Mouse (Mus musculus) hindbrain, postnatal 0 days (tissue): ENCODE measurements around the gene Kifc3. TPM values are rescaled to one million over a fixed set of nuclear protein-coding genes. Genes with fewer than 3 reads are reported as not detected.

ENCODE experiments used
- ATAC-seq: fragments of 200-750 bp; cut with Nextera tagmentation; 2 replicates; pipeline ENCODE4 v1.8.0; 2017; ENCODE audit warnings: mild to moderate bottlenecking, moderate TSS enrichment, moderate library complexity
- DNase-seq: peaks from one replicate; pipeline ENCODE4 v3.0.0-alpha.2; 2015; ENCODE audit warnings: low spot score
- H3K27ac ChIP-seq: fragments of 300-500 bp; sonication (generic); 2 replicates; pipeline ENCODE4 v1.5.1; 2014; ENCODE audit warnings: mild to moderate bottlenecking
- H3K27me3 ChIP-seq: fragments of 300-500 bp; sonication (generic); 2 replicates; pipeline ENCODE4 v1.6.1; 2014; ENCODE audit warnings: low read length, mixed read lengths; ENCODE audit not compliant: insufficient read depth
- H3K36me3 ChIP-seq: fragments of 300-500 bp; sonication (generic); 2 replicates; pipeline ENCODE4 v1.6.1; 2014; ENCODE audit warnings: low read length, mixed read lengths; ENCODE audit not compliant: insufficient read depth
- H3K4me1 ChIP-seq: fragments of 300-500 bp; sonication (generic); 2 replicates; pipeline ENCODE4 v1.6.1; 2014; ENCODE audit warnings: antibody characterized with exemption, low read length, mixed read lengths; ENCODE audit not compliant: insufficient read depth
- H3K4me2 ChIP-seq: fragments of 300-500 bp; sonication (generic); 2 replicates; pipeline ENCODE4 v1.6.1; 2014; ENCODE audit warnings: low read depth, mild to moderate bottlenecking, low read length, moderate library complexity, mixed read lengths
- H3K4me3 ChIP-seq: fragments of 300-500 bp; sonication (generic); 2 replicates; pipeline ENCODE4 v1.5.1; 2014; ENCODE audit warnings: low read length
- H3K9ac ChIP-seq: fragments of 300-500 bp; sonication (generic); replicated peaks from 2 replicates; pipeline ENCODE4 v1.6.1; 2014; ENCODE audit warnings: mild to moderate bottlenecking, low read length, moderate library complexity, mixed read lengths
- H3K9me3 ChIP-seq: fragments of 300-500 bp; sonication (generic); 2 replicates; pipeline ENCODE4 v1.6.1; 2016; ENCODE audit warnings: low read length, mixed read lengths
- CTCF ChIP-seq: IDR thresholded peaks from 2 replicates; pipeline ENCODE4 v1.5.1; 2016; ENCODE audit warnings: antibody characterized with exemption, control low read depth, low read depth
- WGBS: fragments of 180-500 bp; shearing (Covaris S2); extraction: QIAGEN DNeasy Blood & Tissue Kit; methylation state at CpG from one replicate; pipeline ENCODE4 v1.1.7; 2014; 5-methylcytosine and 5-hydroxymethylcytosine counted together
- polyA plus RNA-seq: library from polyadenylated mRNA; unstranded; fragments of >200 nt; fragmentation: Nextera tagmentation; extraction: Ambion mirVana; gene quantifications from 2 replicates; pipeline ENCODE4 v1.2.1, GENCODE M21; 2015
- total RNA-seq: library from RNA; depleted of rRNA; stranded (reverse); fragments of >200 nt; gene quantifications from 2 replicates; pipeline ENCODE4 v1.2.3, GENCODE M21; 2014

Gene Kifc3
- total and polyA plus RNA-seq, 2 experiments from 2014 or later, result 29.0 to 50.2 TPM

DNA sequence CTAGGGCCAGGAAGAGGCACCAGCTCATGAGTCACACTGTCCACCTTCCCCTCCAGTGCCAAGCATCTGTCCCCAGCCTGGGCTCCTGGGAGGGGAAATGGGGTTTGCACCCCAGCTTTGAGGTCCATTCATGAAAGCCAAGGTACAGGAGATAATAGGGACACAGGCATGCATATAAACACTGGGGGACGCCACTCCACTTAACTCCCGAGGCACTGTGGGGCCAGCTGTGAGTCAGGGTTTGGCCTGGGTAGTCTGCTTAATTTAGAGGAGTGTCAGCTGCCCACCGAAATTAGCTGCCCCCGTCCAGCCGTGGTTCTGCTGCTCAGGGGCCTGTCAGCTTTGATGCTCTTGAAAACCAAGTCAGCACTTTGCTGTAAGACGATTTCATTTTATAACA, 39.8 kb downstream of the Kifc3 start:
- DNase-seq (no peak), ATAC-seq (no peak)
- Histone ChIP-seq H3K4me1 (no peaks in the 10 kb centered on the region), H3K36me3 (no peaks in the 10 kb centered on the region), H3K9me3 (no peaks in the 10 kb centered on the region), H3K4me3 (no peak overlapping the region), H3K27ac (no peak overlapping the region), H3K4me2 (no peak overlapping the region), H3K27me3 (no peaks in the 10 kb centered on the region), H3K9ac (no peak overlapping the region)
- WGBS, result 46% methylated on average over 6 of the region's 6 CpGs
- TF ChIP-seq CTCF, result no peak

DNA sequence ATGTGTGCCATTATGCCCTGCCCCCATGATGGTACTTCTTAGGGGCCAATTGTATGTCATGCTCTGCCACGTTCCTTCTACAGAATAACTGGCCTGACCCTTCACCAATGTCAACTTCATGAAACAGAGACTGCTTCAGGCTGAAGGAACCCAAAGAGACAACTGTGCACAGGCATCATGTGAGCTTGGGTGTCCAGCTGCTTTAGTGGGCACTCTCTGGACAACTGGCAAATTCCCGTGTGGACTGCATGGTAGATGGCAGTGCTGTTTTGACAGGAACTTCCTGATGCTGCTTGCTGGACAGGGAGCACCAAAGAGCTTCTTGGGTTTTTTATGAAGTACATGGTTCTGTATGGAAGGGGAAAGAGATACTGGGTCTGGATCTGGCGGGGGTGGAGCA, 43.3 kb downstream of the Kifc3 start:
- Histone ChIP-seq H3K27me3 (no peaks in the 10 kb centered on the region), H3K4me2 (no peak overlapping the region), H3K27ac (no peak overlapping the region), H3K4me1 (no peaks in the 10 kb centered on the region), H3K4me3 (no peak overlapping the region), H3K36me3 (no peaks in the 10 kb centered on the region), H3K9me3 (no peaks in the 10 kb centered on the region), H3K9ac (no peak overlapping the region)
- 87% methylated on average over 3 of the region's 3 CpGs for WGBS
- TF ChIP-seq CTCF, result no peak
- ATAC-seq (no peak), DNase-seq (no peak)

- H3K27ac ChIP-seq, result no peak overlapping the region
- no peak overlapping the region for H3K4me2 ChIP-seq
- ATAC-seq, result no peak
- no peaks in the 10 kb centered on the region for H3K36me3 ChIP-seq
- no peak for TF ChIP-seq CTCF
- no peaks in the 10 kb centered on the region for H3K9me3 ChIP-seq
- no peak for DNase-seq
- no peak overlapping the region for H3K9ac ChIP-seq
- H3K27me3 ChIP-seq, result no peaks in the 10 kb centered on the region
- H3K4me1 ChIP-seq, result no peaks in the 10 kb centered on the region
- no peak overlapping the region for H3K4me3 ChIP-seq
- 80% methylated on average over 8 of the region's 8 CpGs for WGBS
Measured at GRCm38 (mm10) chr8:95158654-95159053, 44.0 kb downstream of the Kifc3 start.

GRCm38 (mm10) chr8:95157145-95157544, 45.5 kb downstream of the Kifc3 start:
- Histone ChIP-seq H3K4me3 (no peak overlapping the region), H3K9ac (no peak overlapping the region), H3K27ac (no peak overlapping the region), H3K27me3 (no peaks in the 10 kb centered on the region), H3K4me1 (no peaks in the 10 kb centered on the region), H3K36me3 (no peaks in the 10 kb centered on the region), H3K4me2 (no peak overlapping the region), H3K9me3 (no peaks in the 10 kb centered on the region)
- DNase-seq (no peak), ATAC-seq (no peak)
- no peak for TF ChIP-seq CTCF
- 64% methylated on average over 3 of the region's 3 CpGs for WGBS

- no peak overlapping the region for H3K4me3 ChIP-seq
- H3K9me3 ChIP-seq, result no peaks in the 10 kb centered on the region
- H3K9ac ChIP-seq, result no peak overlapping the region
- H3K4me2 ChIP-seq, result no peak overlapping the region
- DNase-seq, result no peak
- no peak overlapping the region for H3K27ac ChIP-seq
- no peaks in the 10 kb centered on the region for H3K36me3 ChIP-seq
- no peaks in the 10 kb centered on the region for H3K27me3 ChIP-seq
- no peaks in the 10 kb centered on the region for H3K4me1 ChIP-seq
- 88% methylated on average over 6 of the region's 6 CpGs for WGBS
- TF ChIP-seq CTCF, result no peak
- no peak for ATAC-seq
Measured at GRCm38 (mm10) chr8:95156108-95156507, 46.5 kb downstream of the Kifc3 start.

DNA sequence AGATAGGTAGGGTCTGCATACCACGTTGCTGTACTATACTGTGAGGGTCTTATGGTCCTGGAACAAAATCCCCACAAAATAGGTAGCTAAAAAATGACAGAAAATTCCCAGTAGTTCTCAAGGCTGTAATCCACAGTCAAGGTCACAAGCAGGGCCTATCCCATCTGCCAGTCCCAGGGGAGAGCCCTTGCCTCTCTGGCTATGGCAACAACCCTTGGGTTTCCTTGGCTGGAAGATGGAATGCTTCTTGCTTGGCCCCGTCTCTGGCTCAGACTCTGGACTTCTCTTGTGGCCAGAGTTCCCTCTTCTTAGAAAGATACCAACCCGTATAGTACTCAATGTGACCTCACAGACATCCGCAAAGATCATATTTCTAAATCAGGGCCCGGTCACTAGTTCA, 47.3 kb downstream of the Kifc3 start:
- no peak for TF ChIP-seq CTCF
- Histone ChIP-seq H3K4me2 (no peak overlapping the region), H3K27me3 (no peaks in the 10 kb centered on the region), H3K4me3 (no peak overlapping the region), H3K27ac (no peak overlapping the region), H3K9me3 (no peaks in the 10 kb centered on the region), H3K36me3 (no peaks in the 10 kb centered on the region), H3K4me1 (no peaks in the 10 kb centered on the region), H3K9ac (no peak overlapping the region)
- WGBS, result 76% methylated on average over 5 of the region's 5 CpGs
- ATAC-seq (no peak), DNase-seq (no peak)

GRCm38 (mm10) chr8:95154654-95155053, 48.0 kb downstream of the Kifc3 start:
- peak; percentile 59; the same call in 1 of the 2 replicates for ATAC-seq
- WGBS, result 49% methylated on average over 6 of the region's 6 CpGs
- Histone ChIP-seq H3K4me3 (no peak overlapping the region), H3K36me3 (no peaks in the 10 kb centered on the region), H3K9ac (no peak overlapping the region), H3K9me3 (no peaks in the 10 kb centered on the region), H3K4me1 (no peaks in the 10 kb centered on the region), H3K4me2 (no peak overlapping the region), H3K27ac (no peak overlapping the region), H3K27me3 (no peaks in the 10 kb centered on the region)
- DNase-seq, result no peak
- TF ChIP-seq CTCF, result no peak
